Comparison of ENCODE assay signal across 11 mouse cellular contexts in genomic region chr19:38507251-38507965, GRCm38 (mm10). TPM values are rescaled to one million over a fixed set of nuclear protein-coding genes. Genes with fewer than 3 reads are reported as not detected.
DNase-seq lines count a peak whose midpoint lies in the region; ATAC-seq and TF ChIP-seq lines count a peak whose summit lies in the region.
"Had no signal": no experiment of that assay in that cellular context is flagged by ENCODE, and none has a peak within 500 bp of the region (broad histone marks: within the 10 kb centered on the region; RNA-seq: fewer than 3 reads in every experiment).

No protein-coding gene starts in this region.

- 82% methylated on average over 11 of the region's 12 CpGs for WGBS in limb, embryonic 12.5 days
- 68% methylated on average over 12 of the region's 12 CpGs for WGBS in heart, adult 2 months

- DNase-seq in left cerebral cortex, adult 18-20 months (ENCODE audit: low spot score in 2 of 2), result peak; percentile 6 to 18
- no peak for DNase-seq in left cerebral cortex, adult 11 months (ENCODE audit: low spot score)
- peak; percentile 30 for DNase-seq in forelimb bud, embryonic 11.5 days (ENCODE audit: low read depth, low spot score)
- DNase-seq in right cerebral cortex, postnatal 25 days, result peak; percentile 23
- DNase-seq in kidney, adult 9 months, result no peak
- DNase-seq in heart, adult 2 months, result no peak
- no peak for DNase-seq in kidney, adult 8-10 months

- peak; percentile 84 for ATAC-seq in limb, embryonic 12.5 days (ENCODE audit: insufficient number of reproducible peaks, insufficient read depth, low FRiP score, low TSS enrichment, low read depth)

- no peak overlapping the region for H3K4me3 ChIP-seq in limb, embryonic 12.5 days (replicated peaks)
- H3K4me3 ChIP-seq in heart, adult 2 months, result no peak overlapping the region

- TF ChIP-seq EP300 in heart, adult 2 months (IDR thresholded peaks at IDR 0.05; ENCODE audit: insufficient read depth, low read depth, low read length), result no peak

- H3K9me3 ChIP-seq in limb, embryonic 12.5 days, result no peaks in the 10 kb centered on the region
- H3K9me3 ChIP-seq: G1E had no signal

- no peaks in the 10 kb centered on the region for H3K79me2 ChIP-seq in heart, adult 2 months (replicated peaks; ENCODE audit: control insufficient read depth, insufficient read depth, low read length)

- H3K4me2 ChIP-seq in limb, embryonic 12.5 days, result no peak overlapping the region

- H3K9ac ChIP-seq in limb, embryonic 12.5 days (replicated peaks), result no peak overlapping the region
- H3K9ac ChIP-seq in heart, adult 2 months (ENCODE audit: low read depth, low read length), result no peak overlapping the region

- peak overlapping the region; percentile 86 for H3K27ac ChIP-seq in limb, embryonic 12.5 days
- H3K27ac ChIP-seq in heart, adult 2 months, result no peak overlapping the region
- H3K27ac ChIP-seq: macrophage had no signal

- H3K4me1 ChIP-seq in limb, embryonic 12.5 days (replicated peaks), result peaks cover 14% of the 10 kb centered on the region
- peaks cover 2% of the 10 kb centered on the region; the same call in 1 of the 2 replicates for H3K4me1 ChIP-seq in heart, adult 2 months (ENCODE audit: control insufficient read depth, insufficient read depth, low read length)

- no peaks in the 10 kb centered on the region for H3K27me3 ChIP-seq in limb, embryonic 12.5 days
- H3K27me3 ChIP-seq in heart, adult 2 months (ENCODE audit: control insufficient read depth, insufficient read depth, low read length), result no peaks in the 10 kb centered on the region

- TF ChIP-seq CTCF in heart, adult 2 months (IDR thresholded peaks at IDR 0.05), result no peak

- TF ChIP-seq POLR2A in heart, adult 2 months (IDR thresholded peaks at IDR 0.05; ENCODE audit: insufficient read depth, low read depth, low read length), result no peak

- intact Hi-C loops in heart, adult 2 months (cut with DNase I), result no loop called here

- H3K36me3 ChIP-seq in limb, embryonic 12.5 days, result no peaks in the 10 kb centered on the region
- no peaks in the 10 kb centered on the region for H3K36me3 ChIP-seq in heart, adult 2 months (ENCODE audit: control insufficient read depth, insufficient read depth, low read length)
- H3K36me3 ChIP-seq: G1E had no signal

RNA-seq across cellular contexts. Expression of gene Plce1, which starts 26.5 kb away (rescaled TPM):
- 1 to 10 TPM; 4.9 to 5.3 TPM for total RNA-seq in left cerebral cortex, adult 18-20 months (2021)
- 6.7 and 7.1 TPM in 2 replicates for polyA plus RNA-seq in limb, embryonic 12.5 days (2016; fragmentation: Nextera tagmentation; extraction: Ambion mirVana)
- total RNA-seq in heart, adult 2 months (2021), result 10 to 100 TPM; 18.7 to 20.6 TPM
- 5.9 and 10.0 TPM in 2 replicates for polyA plus RNA-seq in heart, adult 2 months (2012; rRNA removed)
- total RNA-seq: common myeloid progenitor, adult 5-6 weeks had no signal
- polyA plus RNA-seq: G1E, macrophage had no signal

Comparison
In these comparisons a context has a peak if more than half of its experiments do, and no peak if none do; other contexts are left out.
1. DNase-seq: peak in left cerebral cortex, adult 18-20 months (2 of 2), forelimb bud, embryonic 11.5 days (single experiment) and right cerebral cortex, postnatal 25 days (single experiment); none in left cerebral cortex, adult 11 months (single experiment), kidney, adult 9 months (single experiment), heart, adult 2 months (0 of 2) and kidney, adult 8-10 months (0 of 2).